Mouse (Mus musculus) olfactory bulb, adult 2 months (tissue): ENCODE measurements around the gene Rnaset2b. TPM values are rescaled to one million over a fixed set of nuclear protein-coding genes. Genes with fewer than 3 reads are reported as not detected.
"Not testable (repeated sequence)": the region's sequence is repeated elsewhere in the genome, so short reads cannot be mapped to it uniquely, and the experiment has no call there.

ENCODE experiments used
- H3K27ac ChIP-seq: fragments of 200-500 bp; 2 replicates; pipeline ENCODE4 v1.5.1; 2012; ENCODE audit warnings: low read depth, low read length; ENCODE audit not compliant: insufficient read depth
- H3K4me1 ChIP-seq: fragments of 200-500 bp; 2 replicates; pipeline ENCODE4 v1.6.1; 2012; ENCODE audit warnings: low read length; ENCODE audit not compliant: control insufficient read depth, insufficient read depth
- H3K4me3 ChIP-seq: fragments of 200-500 bp; 2 replicates; pipeline ENCODE4 v1.5.1; 2012; ENCODE audit warnings: mild to moderate bottlenecking, low read depth, low read length, moderate library complexity; ENCODE audit not compliant: insufficient read depth
- WGBS: fragments of 180-500 bp; shearing (Covaris S2); methylation state at CpG from one replicate; pipeline ENCODE4 v1.1.7; 2018; 5-methylcytosine and 5-hydroxymethylcytosine counted together
- polyA plus RNA-seq: library from polyadenylated mRNA; stranded (reverse); fragments of >200 nt; gene quantifications from 2 replicates; pipeline ENCODE4 v1.2.4, GENCODE M21; 2012; ENCODE audit warnings: low replicate concordance; ENCODE audit not compliant: missing spikeins, insufficient read depth, insufficient read length

Rnaset2b gene
- polyA plus RNA-seq, 1 experiment = not detected

DNA sequence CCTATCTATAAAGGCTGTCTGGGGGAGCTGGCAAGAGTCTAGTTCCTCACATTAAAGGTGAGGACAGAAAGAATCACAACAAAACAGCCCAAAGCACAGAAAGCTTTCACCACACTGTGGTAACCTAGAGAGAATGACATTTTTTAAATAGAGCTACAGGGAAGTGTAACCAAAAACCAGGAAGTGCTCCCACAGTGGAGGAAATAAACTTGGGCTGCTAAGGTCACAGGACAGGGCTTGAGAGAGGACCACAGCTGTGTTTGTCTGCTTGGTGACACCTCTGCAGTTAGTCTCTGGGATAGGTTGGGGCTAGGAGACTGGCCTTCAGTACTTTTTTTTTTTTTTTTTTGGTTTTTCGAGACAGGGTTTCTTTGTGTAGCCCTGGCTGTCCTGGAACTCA, 2.8 kb upstream of the Rnaset2b start:
- not testable (repeated sequence) for H3K27ac ChIP-seq, H3K4me3 ChIP-seq, H3K4me1 ChIP-seq
- 57% methylated on average over 1 of the region's 1 CpGs for WGBS

DNA sequence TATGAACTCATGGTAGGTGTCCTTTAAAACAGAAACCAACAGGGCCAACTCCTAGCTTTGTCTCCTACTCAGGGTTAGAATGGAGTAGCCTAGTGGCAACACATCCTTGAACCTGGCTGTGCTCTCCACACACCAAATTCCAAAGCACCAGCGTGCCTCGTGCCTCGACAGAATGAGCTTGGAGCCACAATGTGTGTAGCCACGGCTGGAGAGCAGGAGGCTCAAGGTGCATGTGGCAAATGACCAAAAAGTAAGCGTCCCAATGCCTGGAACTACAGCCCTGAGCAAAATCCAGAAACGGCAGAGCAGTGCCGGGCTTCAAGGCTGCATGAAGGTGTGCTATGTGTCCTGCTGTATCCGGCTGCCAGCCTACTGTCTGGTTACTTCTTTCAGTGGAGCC, 804 bp downstream of the Rnaset2b start:
- H3K4me1 ChIP-seq, H3K4me3 ChIP-seq, H3K27ac ChIP-seq: not testable (repeated sequence)
- WGBS = 85% methylated on average over 8 of the region's 8 CpGs

DNA sequence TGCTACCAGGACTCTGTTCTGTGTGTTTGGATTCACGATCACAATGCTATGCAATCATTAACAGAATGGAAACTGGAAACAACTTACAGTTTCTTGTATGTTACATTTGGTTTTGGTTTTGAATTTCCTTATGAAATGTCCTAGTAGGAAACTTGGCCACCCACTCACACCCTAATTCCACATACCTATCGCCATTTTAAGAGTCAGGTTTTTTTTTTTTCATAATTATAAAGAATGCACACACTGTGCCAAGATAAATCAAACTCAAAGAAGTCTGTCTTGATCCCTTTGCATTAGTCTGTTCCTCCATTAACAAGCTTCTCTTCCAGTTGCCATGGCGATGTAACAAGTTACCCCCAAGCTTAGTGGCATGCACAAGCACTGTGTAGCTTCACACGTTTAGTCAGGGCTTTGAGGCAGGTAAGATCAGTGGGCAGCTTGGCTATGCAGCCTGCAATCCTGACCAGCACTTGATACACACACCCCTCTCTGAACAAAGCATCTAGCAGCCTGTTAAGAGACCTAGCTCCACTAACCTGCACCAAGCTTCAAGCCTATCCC, 2.5 kb downstream of the Rnaset2b start:
- not testable (repeated sequence) for H3K4me3 ChIP-seq, H3K4me1 ChIP-seq, H3K27ac ChIP-seq
- 51% methylated on average over 4 of the region's 4 CpGs for WGBS

DNA sequence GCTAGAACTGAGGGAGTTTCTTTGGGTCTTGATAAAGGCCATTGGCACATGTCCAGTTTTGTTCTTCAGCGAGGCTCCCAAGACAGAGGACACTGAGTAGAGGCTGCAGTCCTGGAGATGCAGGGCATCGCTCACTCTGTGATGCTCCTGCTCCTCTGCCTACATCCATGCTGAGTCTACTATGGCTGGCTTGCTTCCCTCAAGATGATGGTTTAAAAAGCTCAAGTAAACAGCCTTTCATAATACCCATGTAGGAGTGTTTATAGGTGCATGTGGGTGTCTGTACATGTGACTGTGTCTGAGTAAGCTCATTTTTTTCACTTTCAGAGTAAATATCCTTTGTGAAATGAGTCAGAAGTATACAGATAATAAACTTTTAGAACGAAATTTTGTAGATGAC, 4.6 kb downstream of the Rnaset2b start:
- not testable (repeated sequence) for H3K4me3 ChIP-seq, H3K4me1 ChIP-seq, H3K27ac ChIP-seq
- WGBS = 66% methylated on average over 3 of the region's 3 CpGs

DNA sequence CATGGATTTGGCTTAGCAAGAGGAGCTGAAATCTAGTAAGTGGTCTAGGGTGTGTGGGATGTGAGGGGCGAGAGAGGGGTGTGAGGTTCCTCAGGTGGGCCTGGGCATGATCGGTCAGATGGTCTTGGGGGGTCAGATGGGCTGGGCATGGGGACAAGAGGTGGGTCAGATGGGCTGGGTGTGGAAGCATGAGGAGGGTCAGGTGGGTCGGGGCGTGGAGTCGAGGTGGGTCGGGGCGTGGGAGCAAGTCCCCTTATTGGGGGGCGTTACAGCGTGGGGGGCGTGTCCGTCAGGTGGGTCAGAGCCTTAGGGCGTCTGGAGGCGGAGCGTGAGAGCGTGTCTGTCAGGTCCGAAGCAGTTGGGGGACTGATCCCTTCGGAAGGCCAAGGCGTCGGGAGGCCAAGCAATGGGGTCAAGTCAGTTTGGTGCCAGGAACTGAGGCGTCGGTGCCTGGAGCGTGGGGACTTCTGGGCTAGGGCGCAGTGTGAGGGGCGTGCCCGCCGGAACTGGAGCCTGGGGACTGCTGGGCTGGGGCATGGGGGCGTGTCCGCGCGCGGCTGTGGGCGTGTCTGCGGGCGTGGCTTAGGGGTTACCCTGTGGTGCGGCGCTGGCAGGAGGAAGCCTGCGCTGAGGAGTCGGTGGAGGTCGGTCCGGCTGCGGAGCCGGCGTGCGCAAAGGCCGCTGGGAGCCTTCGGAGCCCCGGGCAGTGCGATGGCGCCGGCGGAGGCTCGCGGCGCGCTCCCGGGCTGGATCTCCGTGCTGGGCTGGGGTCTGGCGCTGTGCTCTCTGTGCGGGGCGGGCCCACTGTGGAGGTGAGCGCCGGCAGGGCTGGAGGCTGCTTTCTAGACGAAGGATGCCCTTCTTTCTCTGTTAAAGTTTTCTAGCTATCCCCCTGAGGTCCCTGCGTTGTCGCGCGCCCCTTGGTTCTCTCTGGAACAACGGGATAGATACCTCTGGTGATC, 8.1 kb downstream of the Rnaset2b start, which contains the start of gene Gm49721:
Gm49721 (plus strand) TSS at position 618 of the 962 bp plus-strand sequence.
- not testable (repeated sequence) for H3K27ac ChIP-seq, H3K4me1 ChIP-seq
- WGBS = 4% methylated on average over 58 of the region's 68 CpGs
- peak within 1 kb of the TSS; percentile 60 for H3K4me3 ChIP-seq

DNA sequence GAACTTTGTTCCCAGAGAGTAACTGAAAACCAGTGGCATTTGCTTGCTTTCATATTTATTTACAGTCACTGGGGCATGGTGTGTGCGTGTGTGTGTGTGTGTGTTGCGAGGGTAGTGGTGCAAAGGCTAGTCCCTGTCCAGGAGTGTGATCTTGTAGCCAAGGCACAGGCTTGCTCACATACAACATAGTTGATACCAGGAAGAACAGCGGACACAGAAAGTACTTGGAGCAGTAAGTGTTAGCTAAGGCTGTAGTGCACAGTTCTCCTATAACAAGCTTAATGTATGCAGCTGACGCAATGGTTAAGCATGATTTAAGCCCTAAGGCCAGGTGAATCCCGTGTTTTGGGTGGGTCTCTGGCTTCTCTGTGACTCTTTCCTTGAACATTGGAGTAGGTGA, 8.9 kb downstream of the Rnaset2b start:
- WGBS = 18% methylated on average over 5 of the region's 5 CpGs
- not testable (repeated sequence) for H3K27ac ChIP-seq, H3K4me1 ChIP-seq
- peak overlapping the region; percentile 26 for H3K4me3 ChIP-seq

DNA sequence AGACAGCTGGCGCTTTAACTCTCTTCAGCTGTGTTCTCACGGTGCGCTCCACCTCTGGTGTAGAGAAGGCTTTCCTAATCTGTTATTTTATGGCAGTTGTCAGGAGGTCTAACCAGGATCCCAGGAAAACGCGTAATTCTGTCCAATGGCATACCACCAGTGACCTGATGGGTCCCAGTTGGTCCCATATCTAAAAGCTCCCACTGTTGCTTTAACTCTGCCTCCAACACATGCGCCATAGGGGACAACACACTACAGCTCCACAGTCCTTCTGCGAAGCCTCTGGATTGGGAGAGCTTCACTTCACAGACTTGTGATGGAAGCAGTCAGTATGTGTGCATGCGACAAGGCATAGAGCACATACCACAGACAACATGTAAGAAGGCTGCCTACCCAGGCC, 9.7 kb downstream of the Rnaset2b start:
- H3K27ac ChIP-seq, H3K4me1 ChIP-seq, H3K4me3 ChIP-seq: not testable (repeated sequence)
- WGBS = 97% methylated on average over 5 of the region's 8 CpGs

DNA sequence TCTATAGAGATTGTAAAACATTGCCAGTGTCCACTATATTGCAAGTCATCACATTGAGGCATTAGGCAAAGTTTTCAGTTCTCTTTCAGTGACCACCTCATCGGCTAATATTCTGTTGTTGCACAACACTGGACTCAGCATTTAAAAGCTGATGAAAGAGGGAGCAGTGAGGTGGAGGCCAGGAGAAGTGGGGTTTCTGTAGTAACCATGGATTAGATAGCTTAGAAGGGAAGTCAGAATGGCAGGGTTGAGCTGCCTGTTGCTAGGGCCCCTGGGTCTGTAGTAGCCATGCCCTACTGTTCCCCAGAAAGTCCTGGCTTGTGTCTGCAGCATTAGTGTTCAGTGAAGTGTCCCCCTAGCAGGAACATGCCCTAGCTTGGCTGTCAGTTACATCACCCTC, 15.7 kb downstream of the Rnaset2b start:
- not testable (repeated sequence) for H3K27ac ChIP-seq, H3K4me1 ChIP-seq, H3K4me3 ChIP-seq
- WGBS = 89% methylated on average over 1 of the region's 1 CpGs

DNA sequence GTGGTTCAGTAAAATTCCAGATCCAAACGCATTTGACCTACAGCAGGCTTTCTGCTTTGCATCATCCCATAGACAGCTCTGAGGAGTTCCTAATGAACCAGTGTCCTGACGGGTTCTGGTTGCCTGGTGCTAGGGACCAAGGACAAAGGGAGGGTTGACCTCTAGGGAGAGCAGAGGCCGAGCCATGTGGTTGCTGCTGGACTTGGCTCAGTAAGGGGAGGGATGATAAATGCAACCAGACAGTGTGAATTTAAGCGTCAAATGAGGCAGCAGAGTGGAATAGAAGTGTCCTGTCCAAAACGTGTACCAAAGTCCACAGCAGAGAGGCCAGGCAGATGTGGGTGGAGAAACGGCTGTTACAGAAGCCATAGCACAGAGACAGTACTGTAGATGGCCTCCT, 25.1 kb downstream of the Rnaset2b start:
- H3K27ac ChIP-seq, H3K4me1 ChIP-seq, H3K4me3 ChIP-seq: not testable (repeated sequence)
- no CpG with 5 or more reads among the region's 6 CpGs for WGBS

DNA sequence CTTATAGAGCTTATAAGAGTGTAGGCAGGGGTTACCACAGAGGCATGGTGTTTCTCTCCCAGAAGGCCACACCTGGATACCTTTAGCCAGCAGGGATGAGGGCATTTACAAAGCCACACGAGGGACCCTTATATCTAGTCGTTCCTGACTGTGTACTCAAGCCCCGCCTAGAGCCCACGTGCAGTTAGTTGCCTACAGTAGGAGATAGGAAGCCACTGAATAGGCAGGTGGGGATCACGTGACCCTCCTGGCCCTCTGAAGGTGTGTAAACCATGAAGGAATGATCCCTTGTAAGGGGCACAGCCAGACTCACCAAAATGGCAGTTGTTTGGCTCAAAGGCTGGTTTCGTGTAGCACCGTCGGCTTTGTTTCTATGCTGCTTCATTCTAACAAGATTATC, 26.4 kb downstream of the Rnaset2b start:
- not testable (repeated sequence) for H3K4me3 ChIP-seq, H3K27ac ChIP-seq, H3K4me1 ChIP-seq
- WGBS = 92% methylated on average over 8 of the region's 8 CpGs

DNA sequence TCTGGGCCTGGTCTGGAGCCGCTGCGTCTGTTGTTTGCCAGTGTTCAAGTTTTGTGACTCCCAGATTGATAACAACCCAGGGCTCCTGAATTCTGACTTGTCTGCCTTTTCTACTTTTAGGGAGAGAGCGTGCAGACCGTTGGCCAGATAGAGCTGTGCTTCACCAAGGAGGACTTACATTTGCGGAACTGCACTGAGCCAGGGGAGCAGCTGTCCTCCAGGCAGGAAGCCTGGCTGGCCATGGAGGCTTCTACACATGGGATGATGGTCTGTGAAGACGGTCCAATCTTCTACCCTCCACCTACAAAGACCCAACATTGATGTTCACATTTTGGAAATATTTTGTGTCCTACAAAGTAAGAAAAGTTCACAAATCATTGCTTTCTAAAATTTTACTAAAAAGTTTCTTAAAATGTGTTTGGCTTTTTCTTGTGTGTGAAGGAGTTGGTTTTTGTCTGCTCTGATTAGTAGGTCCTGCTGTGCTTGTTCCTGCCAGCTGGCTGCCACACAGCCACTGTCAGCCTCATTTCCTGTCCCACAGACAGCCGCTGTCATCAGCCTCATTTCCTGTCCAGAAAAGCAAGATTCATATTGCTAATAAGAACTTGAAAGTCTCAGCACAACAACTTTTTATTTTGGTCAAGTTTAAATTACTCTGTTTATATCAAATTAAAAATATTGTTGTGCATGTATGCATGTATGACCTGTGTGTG, 27.5 kb downstream of the Rnaset2b start:
- not testable (repeated sequence) for H3K4me1 ChIP-seq, H3K27ac ChIP-seq, H3K4me3 ChIP-seq
- WGBS = 75% methylated on average over 1 of the region's 7 CpGs

DNA sequence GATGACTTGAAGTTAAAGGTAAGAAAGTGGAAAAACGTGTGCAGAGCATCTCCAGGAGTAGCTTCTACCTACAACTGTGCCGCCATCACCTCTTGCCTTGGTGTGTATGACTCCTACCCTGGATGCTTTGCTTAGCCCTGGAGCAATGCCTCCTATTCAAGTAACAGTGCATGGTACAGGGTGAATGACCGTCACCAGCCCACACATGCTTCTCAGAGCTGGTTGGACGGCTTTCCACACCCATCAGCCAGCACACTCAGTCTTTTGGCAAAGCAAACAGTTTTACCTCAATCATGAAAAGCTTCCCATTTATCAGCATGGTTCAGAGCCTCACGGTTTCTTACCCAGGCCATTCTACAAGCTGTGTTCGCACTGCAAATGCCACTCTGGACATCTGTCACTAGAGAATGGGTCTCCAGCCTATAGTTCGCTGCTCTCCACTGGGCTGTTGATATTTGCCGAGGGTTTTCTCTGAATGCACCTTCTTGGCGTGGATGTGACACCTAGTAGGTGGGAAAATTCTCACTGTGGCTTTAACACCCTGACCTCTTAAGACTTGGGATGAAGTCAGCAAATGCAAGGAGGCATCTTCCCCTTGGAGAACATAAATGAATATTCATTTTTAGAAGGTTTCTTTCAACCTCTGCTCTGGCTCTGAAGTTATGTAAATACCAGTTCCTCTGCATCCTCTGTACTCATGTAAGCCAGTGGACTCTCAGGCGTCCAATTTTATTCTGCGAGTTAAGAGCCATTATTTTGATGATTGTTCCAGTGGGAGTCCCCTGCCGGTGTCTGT, 31.6 kb downstream of the Rnaset2b start:
- WGBS = 79% methylated on average over 9 of the region's 12 CpGs
- H3K4me1 ChIP-seq, H3K4me3 ChIP-seq, H3K27ac ChIP-seq: not testable (repeated sequence)

DNA sequence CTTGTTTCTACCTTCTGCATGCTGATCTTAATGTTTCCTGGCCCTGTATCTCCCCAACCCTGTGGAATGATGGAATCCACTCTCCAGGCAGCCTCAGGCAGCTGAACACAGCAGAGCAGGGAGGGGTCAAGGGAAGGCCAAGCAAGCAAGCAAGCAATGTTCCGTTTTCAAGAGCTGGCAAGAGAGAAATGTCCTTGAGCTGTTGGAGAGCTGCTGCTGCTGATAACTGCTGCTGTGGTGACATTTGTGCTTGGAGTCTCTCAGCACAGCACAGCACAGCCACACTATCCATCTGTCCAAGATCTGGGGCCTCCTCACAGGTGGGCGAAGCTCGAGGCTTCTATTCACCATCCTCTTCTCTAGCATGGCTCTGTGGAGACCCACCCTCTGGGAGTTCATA, 33.0 kb downstream of the Rnaset2b start:
- not testable (repeated sequence) for H3K4me1 ChIP-seq, H3K4me3 ChIP-seq, H3K27ac ChIP-seq
- WGBS = no CpG with 5 or more reads among the region's 3 CpGs

DNA sequence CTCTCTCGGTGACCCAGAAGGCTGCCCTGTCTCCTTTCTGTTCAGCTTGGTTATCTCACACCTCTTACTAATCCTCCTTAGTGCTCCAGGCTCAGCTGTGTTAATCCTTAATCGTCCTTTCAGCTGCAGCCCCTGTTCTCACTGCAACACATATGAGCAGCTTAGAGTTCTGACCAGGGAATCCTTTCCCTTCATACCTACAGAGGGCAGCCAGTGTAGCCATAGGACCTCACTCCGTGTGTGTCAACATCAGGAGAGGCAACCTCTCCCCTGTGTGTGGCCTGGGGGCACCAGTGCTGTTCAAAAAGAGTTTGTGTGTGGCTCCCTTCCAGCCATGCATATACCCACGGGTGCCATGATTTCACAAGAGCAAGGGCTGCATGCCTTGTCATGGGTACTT, 35.2 kb downstream of the Rnaset2b start:
- WGBS = 61% methylated on average over 3 of the region's 4 CpGs
- not testable (repeated sequence) for H3K27ac ChIP-seq, H3K4me3 ChIP-seq, H3K4me1 ChIP-seq
